Mouse (Mus musculus): ENCODE measurements around the gene Utp14b.

GRCm38 (mm10) chr1:78609134-78609907, 48.5 kb upstream of the Utp14b start:
- no peak for TF ChIP-seq CTCF (IDR thresholded peaks at IDR 0.05; ENCODE audit: control insufficient read depth, insufficient read depth, insufficient replicate concordance, low read depth, low read length)
- TF ChIP-seq POLR2A (IDR thresholded peaks at IDR 0.05; ENCODE audit: control insufficient read depth, low read depth, low read length): no peak
